Mouse (Mus musculus): ENCODE data around the gene Galnt14. TPM values are rescaled to one million over a fixed set of nuclear protein-coding genes. Genes with fewer than 3 reads are reported as not detected.

The Galnt14 gene
- polyA plus RNA-seq, 1 experiment: 3.0 TPM

DNA sequence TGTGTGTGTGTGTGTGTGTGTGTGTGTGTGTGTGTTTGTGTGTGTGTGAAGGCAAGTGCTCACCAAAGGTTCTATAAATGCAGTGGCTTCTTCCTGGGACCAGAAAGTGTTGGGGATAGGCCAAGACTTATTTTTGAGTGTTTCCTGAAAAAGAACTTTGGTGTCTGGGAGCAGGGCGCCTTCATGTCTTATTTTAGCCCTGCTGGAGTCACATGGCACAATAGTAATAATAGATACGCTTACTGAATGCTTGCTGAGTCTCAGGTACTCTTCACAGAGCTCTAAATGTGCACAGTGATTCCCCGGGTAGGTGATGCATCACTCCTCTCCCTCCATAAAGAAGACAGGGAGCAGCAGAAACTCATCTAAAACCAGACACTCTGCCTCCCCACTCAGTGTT is 153.2 kb downstream of the Galnt14 start:
- Histone ChIP-seq H3K4me1 (ENCODE audit: control insufficient read depth, insufficient read depth, low read length) (no peaks in the 10 kb centered on the region), H3K9me3 (replicated peaks; ENCODE audit: control insufficient read depth, insufficient read depth, low read length, poor library complexity, severe bottlenecking) (no peaks in the 10 kb centered on the region), H3K9ac (ENCODE audit: low read depth, poor library complexity, severe bottlenecking) (no peak overlapping the region), H3K4me3 (ENCODE audit: low read depth, low read length) (no peak overlapping the region), H3K36me3 (ENCODE audit: control insufficient read depth, insufficient read depth, low read length, poor library complexity, severe bottlenecking) (no peaks in the 10 kb centered on the region), H3K27ac (ENCODE audit: insufficient read depth, low read length) (no peak overlapping the region), H3K27me3 (ENCODE audit: control insufficient read depth, insufficient read depth, low read length, poor library complexity, severe bottlenecking) (no peaks in the 10 kb centered on the region)
- TF ChIP-seq CTCF (IDR thresholded peaks at IDR 0.05; ENCODE audit: low read depth, low read length): no peak
- TF ChIP-seq EP300 (IDR thresholded peaks at IDR 0.05; ENCODE audit: insufficient read depth, low read depth, low read length): no peak
- TF ChIP-seq POLR2A (IDR thresholded peaks at IDR 0.05; ENCODE audit: insufficient read depth, low read length): no peak

DNA sequence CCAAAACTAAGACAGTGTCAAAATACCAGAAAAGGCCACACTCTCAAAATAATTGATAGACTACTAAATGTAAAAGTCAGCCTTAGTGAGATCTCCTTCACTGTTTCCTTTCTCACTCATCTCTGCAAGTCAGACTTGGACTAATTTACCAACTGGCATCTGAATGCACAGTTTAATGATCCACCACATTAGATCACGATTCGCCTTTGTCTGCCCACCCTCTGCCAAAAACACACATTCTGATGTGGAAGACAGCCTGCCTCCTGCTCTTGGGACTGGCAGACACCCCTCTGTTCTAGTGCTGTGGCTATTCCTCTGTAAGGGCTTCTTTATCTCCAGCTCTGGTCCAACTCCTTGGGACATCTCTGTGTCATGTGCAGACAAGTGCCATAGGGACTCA is 153.8 kb downstream of the Galnt14 start:
- no peak overlapping the region for H3K9ac ChIP-seq (ENCODE audit: low read depth, poor library complexity, severe bottlenecking)
- H3K27me3 ChIP-seq (ENCODE audit: control insufficient read depth, insufficient read depth, low read length, poor library complexity, severe bottlenecking): no peaks in the 10 kb centered on the region
- H3K9me3 ChIP-seq (replicated peaks; ENCODE audit: control insufficient read depth, insufficient read depth, low read length, poor library complexity, severe bottlenecking): no peaks in the 10 kb centered on the region
- no peaks in the 10 kb centered on the region for H3K36me3 ChIP-seq (ENCODE audit: control insufficient read depth, insufficient read depth, low read length, poor library complexity, severe bottlenecking)
- H3K27ac ChIP-seq (ENCODE audit: insufficient read depth, low read length): no peak overlapping the region
- no peaks in the 10 kb centered on the region for H3K4me1 ChIP-seq (ENCODE audit: control insufficient read depth, insufficient read depth, low read length)
- no peak overlapping the region for H3K4me3 ChIP-seq (ENCODE audit: low read depth, low read length)
- TF ChIP-seq CTCF (IDR thresholded peaks at IDR 0.05; ENCODE audit: low read depth, low read length) (no peak), POLR2A (IDR thresholded peaks at IDR 0.05; ENCODE audit: insufficient read depth, low read length) (no peak), EP300 (IDR thresholded peaks at IDR 0.05; ENCODE audit: insufficient read depth, low read depth, low read length) (no peak)

DNA sequence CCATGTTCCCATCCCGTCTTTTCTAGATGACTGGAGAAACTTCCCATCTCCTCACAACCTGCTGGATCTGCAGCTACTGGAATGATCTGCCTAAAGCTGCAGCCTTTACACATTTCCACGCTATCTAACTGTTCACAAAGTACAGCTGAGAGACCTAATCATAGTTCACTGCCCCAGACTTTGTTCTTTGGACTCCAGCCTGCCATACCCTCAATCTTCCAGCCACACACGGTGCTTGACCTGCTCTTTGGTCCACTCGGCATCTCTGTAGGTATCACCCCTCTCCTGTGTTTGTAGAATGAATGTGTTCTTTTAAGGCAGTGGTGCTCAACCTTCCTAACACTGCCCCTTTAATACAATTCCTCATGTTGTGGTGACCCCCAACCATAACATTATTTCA is 155.6 kb downstream of the Galnt14 start:
- Histone ChIP-seq H3K9ac (ENCODE audit: low read depth, poor library complexity, severe bottlenecking) (no peak overlapping the region), H3K36me3 (ENCODE audit: control insufficient read depth, insufficient read depth, low read length, poor library complexity, severe bottlenecking) (no peaks in the 10 kb centered on the region), H3K4me3 (ENCODE audit: low read depth, low read length) (no peak overlapping the region), H3K27me3 (ENCODE audit: control insufficient read depth, insufficient read depth, low read length, poor library complexity, severe bottlenecking) (no peaks in the 10 kb centered on the region), H3K27ac (ENCODE audit: insufficient read depth, low read length) (no peak overlapping the region), H3K9me3 (replicated peaks; ENCODE audit: control insufficient read depth, insufficient read depth, low read length, poor library complexity, severe bottlenecking) (no peaks in the 10 kb centered on the region), H3K4me1 (ENCODE audit: control insufficient read depth, insufficient read depth, low read length) (no peaks in the 10 kb centered on the region)
- TF ChIP-seq POLR2A (IDR thresholded peaks at IDR 0.05; ENCODE audit: insufficient read depth, low read length) (no peak), CTCF (IDR thresholded peaks at IDR 0.05; ENCODE audit: low read depth, low read length) (no peak), EP300 (IDR thresholded peaks at IDR 0.05; ENCODE audit: insufficient read depth, low read depth, low read length) (no peak)

DNA sequence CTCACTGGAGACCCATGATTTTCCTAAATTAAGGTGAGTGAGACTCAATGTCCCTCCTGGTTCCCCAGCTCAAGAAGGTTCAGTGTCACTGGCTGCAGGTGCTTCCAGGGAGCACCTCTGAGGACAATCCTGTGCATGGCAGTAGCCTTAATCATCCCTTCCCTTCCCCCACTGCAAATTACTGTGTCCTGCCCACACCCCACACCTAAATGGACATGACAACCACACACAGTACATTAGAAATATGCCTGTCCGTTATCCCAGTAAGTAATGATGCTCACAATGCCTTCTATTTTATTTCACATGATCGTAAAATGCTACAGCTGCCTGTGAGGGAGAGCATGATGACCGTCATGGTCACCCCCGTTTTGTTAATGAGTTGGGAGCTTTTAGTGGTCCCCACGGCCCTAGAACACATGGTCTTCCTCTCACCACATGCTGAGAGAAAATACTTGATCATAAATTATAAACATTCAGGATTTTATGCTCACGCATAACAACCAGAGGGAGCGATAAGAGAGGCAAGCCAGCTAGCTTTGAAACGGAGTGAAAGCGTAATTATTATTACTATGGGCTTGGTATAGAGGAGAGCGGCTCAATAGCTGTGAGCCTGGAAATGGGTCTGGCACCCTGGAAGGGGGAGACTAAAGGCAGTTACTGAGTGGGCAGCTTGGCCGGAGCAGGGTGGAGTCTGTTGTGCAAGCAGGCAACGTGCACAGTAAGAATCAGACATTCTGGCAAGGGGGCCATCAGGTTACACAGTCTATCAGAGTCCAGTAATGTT is 161.3 kb downstream of the Galnt14 start:
- Histone ChIP-seq H3K4me3 (ENCODE audit: low read depth, low read length) (no peak overlapping the region), H3K36me3 (ENCODE audit: control insufficient read depth, insufficient read depth, low read length, poor library complexity, severe bottlenecking) (no peaks in the 10 kb centered on the region), H3K4me1 (ENCODE audit: control insufficient read depth, insufficient read depth, low read length) (no peaks in the 10 kb centered on the region), H3K9ac (ENCODE audit: low read depth, poor library complexity, severe bottlenecking) (no peak overlapping the region), H3K27me3 (ENCODE audit: control insufficient read depth, insufficient read depth, low read length, poor library complexity, severe bottlenecking) (no peaks in the 10 kb centered on the region), H3K27ac (ENCODE audit: insufficient read depth, low read length) (no peak overlapping the region), H3K9me3 (replicated peaks; ENCODE audit: control insufficient read depth, insufficient read depth, low read length, poor library complexity, severe bottlenecking) (no peaks in the 10 kb centered on the region)
- TF ChIP-seq POLR2A (IDR thresholded peaks at IDR 0.05; ENCODE audit: insufficient read depth, low read length) (no peak), EP300 (IDR thresholded peaks at IDR 0.05; ENCODE audit: insufficient read depth, low read depth, low read length) (no peak)

GRCm38 (mm10) chr17:73548119-73548518 is 162.1 kb downstream of the Galnt14 start:
- no peaks in the 10 kb centered on the region for H3K36me3 ChIP-seq (ENCODE audit: control insufficient read depth, insufficient read depth, low read length, poor library complexity, severe bottlenecking)
- H3K27ac ChIP-seq (ENCODE audit: insufficient read depth, low read length): no peak overlapping the region
- no peaks in the 10 kb centered on the region for H3K4me1 ChIP-seq (ENCODE audit: control insufficient read depth, insufficient read depth, low read length)
- no peaks in the 10 kb centered on the region for H3K27me3 ChIP-seq (ENCODE audit: control insufficient read depth, insufficient read depth, low read length, poor library complexity, severe bottlenecking)
- no peak overlapping the region for H3K4me3 ChIP-seq (ENCODE audit: low read depth, low read length)
- no peak overlapping the region for H3K9ac ChIP-seq (ENCODE audit: low read depth, poor library complexity, severe bottlenecking)
- no peak for TF ChIP-seq POLR2A (IDR thresholded peaks at IDR 0.05; ENCODE audit: insufficient read depth, low read length)
- TF ChIP-seq CTCF (IDR thresholded peaks at IDR 0.05; ENCODE audit: low read depth, low read length): no peak
- TF ChIP-seq EP300 (IDR thresholded peaks at IDR 0.05; ENCODE audit: insufficient read depth, low read depth, low read length): no peak
- H3K9me3 ChIP-seq (replicated peaks; ENCODE audit: control insufficient read depth, insufficient read depth, low read length, poor library complexity, severe bottlenecking): no peaks in the 10 kb centered on the region

GRCm38 (mm10) chr17:73547483-73547882 is 162.8 kb downstream of the Galnt14 start:
- Histone ChIP-seq H3K27me3 (ENCODE audit: control insufficient read depth, insufficient read depth, low read length, poor library complexity, severe bottlenecking) (no peaks in the 10 kb centered on the region), H3K27ac (ENCODE audit: insufficient read depth, low read length) (no peak overlapping the region), H3K9ac (ENCODE audit: low read depth, poor library complexity, severe bottlenecking) (no peak overlapping the region), H3K36me3 (ENCODE audit: control insufficient read depth, insufficient read depth, low read length, poor library complexity, severe bottlenecking) (no peaks in the 10 kb centered on the region), H3K4me3 (ENCODE audit: low read depth, low read length) (no peak overlapping the region), H3K4me1 (ENCODE audit: control insufficient read depth, insufficient read depth, low read length) (no peaks in the 10 kb centered on the region), H3K9me3 (replicated peaks; ENCODE audit: control insufficient read depth, insufficient read depth, low read length, poor library complexity, severe bottlenecking) (no peaks in the 10 kb centered on the region)
- no peak for TF ChIP-seq EP300 (IDR thresholded peaks at IDR 0.05; ENCODE audit: insufficient read depth, low read depth, low read length)
- no peak for TF ChIP-seq CTCF (IDR thresholded peaks at IDR 0.05; ENCODE audit: low read depth, low read length)
- no peak for TF ChIP-seq POLR2A (IDR thresholded peaks at IDR 0.05; ENCODE audit: insufficient read depth, low read length)
